ENCODE assay signal across 9 mouse cellular contexts in genomic region chr6:142779045-142779811, GRCm38 (mm10). TPM values are rescaled to one million over a fixed set of nuclear protein-coding genes. Genes with fewer than 3 reads are reported as not detected.
DNase-seq lines count a peak whose midpoint lies in the region; ATAC-seq lines count a peak whose summit lies in the region.
"Had no signal": no experiment of that assay in that cellular context is flagged by ENCODE, and none has a peak within 500 bp of the region (broad histone marks: within the 10 kb centered on the region; RNA-seq: fewer than 3 reads in every experiment).

No protein-coding gene starts in this region.

- DNase-seq in urinary bladder, postnatal 14 days (ENCODE audit: low spot score) = peak; percentile 11
- no peak for DNase-seq in urinary bladder, postnatal 4 days (ENCODE audit: low spot score in 2 of 2)
- peak; percentile 63 to 64 for DNase-seq in cerebellum, postnatal 36 days
- DNase-seq in heart, postnatal 14 days = peak; percentile 31 to 50
- peak; percentile 41 to 66 for DNase-seq in kidney, postnatal 36 days
- peak; percentile 81 for DNase-seq in retina, embryonic 14.5 days (ENCODE audit: low spot score)
- no peak for DNase-seq in gastrocnemius, postnatal 14 days

- H3K4me2 ChIP-seq in lung, embryonic 16.5 days (ENCODE audit: low read depth, low read length) = no peak overlapping the region
- H3K4me2 ChIP-seq: embryonic facial prominence, embryonic 12.5 days had no signal

- H3K27ac ChIP-seq in lung, embryonic 16.5 days (ENCODE audit: low read length) = no peak overlapping the region
- H3K27ac ChIP-seq: embryonic facial prominence, embryonic 12.5 days had no signal

- peaks cover 3% of the 10 kb centered on the region; the same call in 1 of the 2 replicates for H3K36me3 ChIP-seq in lung, embryonic 16.5 days (ENCODE audit: control insufficient read depth, insufficient read depth, low read length)

- 40% methylated on average over 11 of the region's 11 CpGs for WGBS in lung, embryonic 16.5 days

- H3K9me3 ChIP-seq in lung, embryonic 16.5 days (ENCODE audit: control insufficient read depth, low read length) = no peaks in the 10 kb centered on the region
- H3K9me3 ChIP-seq: embryonic facial prominence, embryonic 12.5 days had no signal

- H3K9ac ChIP-seq in lung, embryonic 16.5 days (ENCODE audit: low read length) = no peak overlapping the region
- H3K9ac ChIP-seq: embryonic facial prominence, embryonic 12.5 days had no signal

- intact Hi-C loops in heart, postnatal 14 days (cut with DNase I) = loop anchor here (1.0 to 10.0 kb wide), 3 partner anchors 35 to 396 kb away; partner anchors contain the start of gene St8sia1
- intact Hi-C loops in gastrocnemius, postnatal 14 days (cut with DNase I; ENCODE audit: low total_unique reads) = loop anchor here (1.0 kb wide), 1 partner anchor 35 kb away; no protein-coding TSS in a partner anchor

- no peaks in the 10 kb centered on the region for H3K27me3 ChIP-seq in lung, embryonic 16.5 days (ENCODE audit: control insufficient read depth, insufficient read depth, low read depth, low read length)
- H3K27me3 ChIP-seq: embryonic facial prominence, embryonic 12.5 days had no signal

- H3K4me1 ChIP-seq in lung, embryonic 16.5 days (replicated peaks; ENCODE audit: control insufficient read depth, insufficient read depth, low read length) = no peaks in the 10 kb centered on the region
- H3K4me1 ChIP-seq: embryonic facial prominence, embryonic 12.5 days had no signal

- ATAC-seq in lung, embryonic 16.5 days (ENCODE audit: low read depth) = peak; percentile 62

- no peak overlapping the region for H3K4me3 ChIP-seq in lung, embryonic 16.5 days (ENCODE audit: low read length)
- H3K4me3 ChIP-seq: embryonic facial prominence, embryonic 12.5 days had no signal

RNA-seq across cellular contexts. Expression of gene Cmas, which starts 22.7 kb away (rescaled TPM):
- total RNA-seq in heart, postnatal 14 days (2021) = 10 to 100 TPM; 38.6 to 39.4 TPM
- polyA plus RNA-seq in lung, embryonic 16.5 days (2015; fragmentation: Nextera tagmentation; extraction: Ambion mirVana) = 61.7 and 65.1 TPM in 2 replicates
- 10 to 100 TPM; 24.9 to 31.1 TPM for total RNA-seq in gastrocnemius, postnatal 14 days (2021)

RNA-seq across cellular contexts. Expression of gene Sult6b2, which starts 25.1 kb away (rescaled TPM):
- total RNA-seq in heart, postnatal 14 days (2021) = not detected
- polyA plus RNA-seq in lung, embryonic 16.5 days (2015; fragmentation: Nextera tagmentation; extraction: Ambion mirVana) = not detected in 2 replicates
- total RNA-seq in gastrocnemius, postnatal 14 days (2021) = not detected
- polyA plus RNA-seq: embryonic facial prominence, embryonic 12.5 days had no signal

Comparison
In these comparisons a context has a peak if more than half of its experiments do, and no peak if none do; other contexts are left out.
1. DNase-seq: peak in urinary bladder, postnatal 14 days (single experiment), cerebellum, postnatal 36 days (2 of 2), heart, postnatal 14 days (2 of 2), kidney, postnatal 36 days (2 of 2) and retina, embryonic 14.5 days (single experiment); none in urinary bladder, postnatal 4 days (0 of 2) and gastrocnemius, postnatal 14 days (single experiment).